Mouse (Mus musculus): ENCODE data around the gene Jam3. TPM values are rescaled to one million over a fixed set of nuclear protein-coding genes. Genes with fewer than 3 reads are reported as not detected.

Gene Jam3
- total and polyA plus RNA-seq, 3 experiments, result 0.43 TPM; not detected in 2

DNA sequence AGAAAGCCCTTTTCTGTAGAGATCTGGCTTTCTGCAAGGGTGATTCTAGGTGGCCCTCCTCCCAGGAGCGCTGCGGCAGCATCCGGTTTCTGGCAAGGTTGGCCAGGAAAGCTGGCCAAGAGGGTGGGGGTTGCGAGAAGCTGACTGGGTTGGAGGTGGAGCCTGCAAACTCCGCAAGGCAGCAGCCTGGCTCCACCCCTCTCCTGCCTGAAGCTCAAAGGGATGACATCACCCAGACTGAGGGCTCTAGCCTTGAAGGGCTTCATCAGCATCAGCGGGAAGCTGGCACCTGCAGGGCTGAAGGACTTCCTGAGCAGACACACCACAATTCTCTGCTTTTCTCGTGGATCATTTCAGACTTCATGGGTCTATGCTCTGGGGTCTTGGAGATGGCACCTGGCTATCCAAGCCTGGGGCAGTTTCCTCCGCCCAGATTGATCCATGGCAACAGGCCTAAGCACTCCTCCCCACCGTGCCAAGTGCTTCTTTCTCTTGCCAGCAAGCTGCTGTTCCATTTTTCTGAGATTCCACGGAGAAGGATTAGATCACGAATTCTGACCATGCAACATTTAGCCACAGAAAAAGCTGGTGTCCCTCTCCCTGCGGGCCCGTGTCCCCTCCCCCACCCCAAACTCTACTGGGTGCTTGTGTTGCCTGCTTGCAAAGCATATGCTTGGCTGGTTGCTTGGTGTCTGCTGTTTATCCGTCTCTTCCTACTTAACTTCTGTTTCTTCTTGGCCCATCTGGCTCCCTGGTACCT is 37.0 kb upstream of the Jam3 start:
- Histone ChIP-seq H3K27ac (ENCODE audit: control insufficient read depth, low read depth, low read length) (no peak overlapping the region), H3K4me3 (ENCODE audit: control insufficient read depth in 1 of 2, insufficient read depth in 1 of 2, low read depth in 2 of 2, low read length in 2 of 2) (no peak overlapping the region)
- no peak for DNase-seq (ENCODE audit: low read depth, low spot score)

DNA sequence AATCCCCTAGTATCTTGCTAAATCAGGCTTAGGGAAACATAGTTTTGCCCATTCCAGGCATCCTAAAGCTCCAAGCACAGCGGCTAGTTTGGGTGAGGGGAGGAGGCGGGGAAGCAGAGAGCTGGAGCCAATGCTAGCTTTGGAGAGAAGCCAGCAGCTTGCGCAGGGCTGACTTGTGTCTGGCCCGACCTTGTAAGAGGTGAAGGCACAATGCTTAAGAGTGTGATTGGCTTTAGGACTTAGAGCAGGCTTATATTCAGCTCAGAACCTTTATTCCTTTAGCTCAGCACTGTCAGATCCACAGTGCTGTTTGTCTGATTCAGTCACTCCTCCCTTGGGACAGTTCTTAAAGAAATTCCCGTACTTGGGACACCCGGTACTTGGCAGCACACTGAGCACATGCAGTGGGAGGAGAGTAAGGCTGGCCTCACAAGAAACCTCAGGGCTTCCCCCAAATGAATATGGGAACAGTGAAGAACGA is 36.3 kb upstream of the Jam3 start:
- Histone ChIP-seq H3K4me1 (ENCODE audit: control insufficient read depth in 1 of 2, insufficient read depth in 2 of 2, low read length in 2 of 2) (no peaks in the 10 kb centered on the region), H3K27ac (ENCODE audit: control insufficient read depth, low read depth, low read length) (no peak overlapping the region), H3K79me2 (ENCODE audit: control insufficient read depth, insufficient read depth, low read length, poor library complexity) (no peaks in the 10 kb centered on the region), H3K9ac (ENCODE audit: control insufficient read depth, low read depth, low read length, poor library complexity, severe bottlenecking) (no peak overlapping the region), H3K4me3 (ENCODE audit: control insufficient read depth in 1 of 2, insufficient read depth in 1 of 2, low read depth in 2 of 2, low read length in 2 of 2) (no peak overlapping the region), H3K36me3 (ENCODE audit: control insufficient read depth in 1 of 2, insufficient read depth in 2 of 2, low read length in 2 of 2) (no peaks in the 10 kb centered on the region), H3K27me3 (ENCODE audit: control insufficient read depth in 1 of 2, insufficient read depth in 2 of 2, low read length in 2 of 2) (no peaks in the 10 kb centered on the region), H3K9me3 (replicated peaks; ENCODE audit: insufficient read depth, low read length) (no peaks in the 10 kb centered on the region)
- TF ChIP-seq GATA1 (IDR thresholded peaks at IDR 0.05; ENCODE audit: low read depth, low read length) (no peak), CTCF (IDR thresholded peaks at IDR 0.05 in 2 of 3, conservative IDR thresholded peaks at IDR 0.05 in 1 of 3; ENCODE audit: control insufficient read depth in 1 of 3, insufficient read depth in 1 of 3, low read depth in 2 of 3, low read length in 3 of 3, poor library complexity in 1 of 3, severe bottlenecking in 1 of 3) (no peak), MAZ (IDR thresholded peaks at IDR 0.05; ENCODE audit: low read depth, low read length) (no peak), NRF1 (IDR thresholded peaks at IDR 0.05; ENCODE audit: insufficient read depth, low read depth, low read length, poor library complexity, severe bottlenecking) (no peak), ZNF384 (IDR thresholded peaks at IDR 0.05; ENCODE audit: low read depth, low read length) (no peak), MAFK (IDR thresholded peaks at IDR 0.05; ENCODE audit: borderline replicate concordance, low read depth, low read length) (no peak), RAD21 (IDR thresholded peaks at IDR 0.05; ENCODE audit: low read depth, low read length) (no peak)
- DNase-seq (ENCODE audit: low read depth, low spot score), result no peak

More for the DNA sequence above, 37.0 kb upstream of the Jam3 start:
- Histone ChIP-seq H3K9ac (ENCODE audit: control insufficient read depth, low read depth, low read length, poor library complexity, severe bottlenecking) (no peak overlapping the region), H3K79me2 (ENCODE audit: control insufficient read depth, insufficient read depth, low read length, poor library complexity) (no peaks in the 10 kb centered on the region), H3K27me3 (ENCODE audit: control insufficient read depth in 1 of 2, insufficient read depth in 2 of 2, low read length in 2 of 2) (no peaks in the 10 kb centered on the region), H3K4me1 (ENCODE audit: control insufficient read depth in 1 of 2, insufficient read depth in 2 of 2, low read length in 2 of 2) (no peaks in the 10 kb centered on the region), H3K36me3 (ENCODE audit: control insufficient read depth in 1 of 2, insufficient read depth in 2 of 2, low read length in 2 of 2) (no peaks in the 10 kb centered on the region), H3K9me3 (replicated peaks; ENCODE audit: insufficient read depth, low read length) (no peaks in the 10 kb centered on the region)
- TF ChIP-seq CTCF (IDR thresholded peaks at IDR 0.05 in 2 of 3, conservative IDR thresholded peaks at IDR 0.05 in 1 of 3; ENCODE audit: control insufficient read depth in 1 of 3, insufficient read depth in 1 of 3, low read depth in 2 of 3, low read length in 3 of 3, poor library complexity in 1 of 3, severe bottlenecking in 1 of 3) (no peak), HCFC1 (IDR thresholded peaks at IDR 0.05; ENCODE audit: low read depth, low read length) (no peak), EP300 (IDR thresholded peaks at IDR 0.05; ENCODE audit: low read depth in 1 of 2, low read length in 2 of 2) (no peak), MYC (IDR thresholded peaks at IDR 0.05; ENCODE audit: low read depth, low read length) (no peak), MAX (IDR thresholded peaks at IDR 0.05; ENCODE audit: low read length) (no peak), ZNF384 (IDR thresholded peaks at IDR 0.05; ENCODE audit: low read depth, low read length) (no peak)

GRCm38 (mm10) chr9:27190461-27190860 is 35.2 kb upstream of the Jam3 start:
- no peak for TF ChIP-seq ZKSCAN1 (IDR thresholded peaks at IDR 0.05; ENCODE audit: low read depth, low read length)
- TF ChIP-seq ZC3H11A (IDR thresholded peaks at IDR 0.05; ENCODE audit: low read depth, low read length), result no peak
- no peak for TF ChIP-seq MAZ (IDR thresholded peaks at IDR 0.05; ENCODE audit: low read depth, low read length)
- Histone ChIP-seq H3K4me1 (ENCODE audit: control insufficient read depth in 1 of 2, insufficient read depth in 2 of 2, low read length in 2 of 2) (no peaks in the 10 kb centered on the region), H3K4me3 (ENCODE audit: control insufficient read depth in 1 of 2, insufficient read depth in 1 of 2, low read depth in 2 of 2, low read length in 2 of 2) (no peak overlapping the region), H3K36me3 (ENCODE audit: control insufficient read depth in 1 of 2, insufficient read depth in 2 of 2, low read length in 2 of 2) (no peaks in the 10 kb centered on the region), H3K27ac (ENCODE audit: control insufficient read depth, low read depth, low read length) (no peak overlapping the region), H3K9me3 (replicated peaks; ENCODE audit: insufficient read depth, low read length) (no peaks in the 10 kb centered on the region), H3K79me2 (ENCODE audit: control insufficient read depth, insufficient read depth, low read length, poor library complexity) (no peaks in the 10 kb centered on the region), H3K27me3 (ENCODE audit: control insufficient read depth in 1 of 2, insufficient read depth in 2 of 2, low read length in 2 of 2) (no peaks in the 10 kb centered on the region), H3K9ac (ENCODE audit: control insufficient read depth, low read depth, low read length, poor library complexity, severe bottlenecking) (no peak overlapping the region)
- no peak for DNase-seq (ENCODE audit: low read depth, low spot score)
